Mouse (Mus musculus) olfactory bulb, adult 2 months (tissue): ENCODE results near the gene Fbxl17.

ENCODE experiments used
- CTCF ChIP-seq: fragments of 200-500 bp; IDR thresholded peaks from 2 replicates; pipeline ENCODE4 v1.5.1; 2012; ENCODE audit warnings: low read depth, mild to moderate bottlenecking, low read length, moderate library complexity; ENCODE audit not compliant: insufficient read depth
- POLR2A ChIP-seq: fragments of 200-500 bp; IDR thresholded peaks from 2 replicates; pipeline ENCODE4 v1.6.1; 2012; ENCODE audit warnings: mild to moderate bottlenecking, low read depth, low read length, moderate library complexity; ENCODE audit not compliant: insufficient read depth

DNA sequence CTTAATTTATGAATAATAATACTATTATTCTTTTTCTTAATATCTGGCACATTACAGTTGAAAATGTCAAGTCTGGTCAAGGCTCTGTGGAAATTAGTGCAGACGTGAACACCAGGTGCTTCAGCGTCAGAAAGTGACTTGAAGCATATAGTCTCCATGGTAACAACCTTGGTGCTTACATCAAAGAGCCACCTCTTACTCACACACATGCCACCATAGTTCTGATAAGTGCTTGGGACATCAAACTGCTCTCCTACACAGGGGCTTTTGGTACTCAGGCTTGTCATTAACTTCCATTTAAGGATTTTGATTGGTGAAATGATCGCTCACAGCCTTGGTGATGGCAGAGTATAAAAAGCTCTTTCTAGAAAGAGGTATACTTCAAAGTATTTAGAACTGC, 333.1 kb downstream of the Fbxl17 start:
- TF ChIP-seq CTCF (no peak), POLR2A (no peak)
